Mouse (Mus musculus) hindbrain, embryonic 12.5 days (tissue): ENCODE results near the gene H2-Eb2. TPM values are rescaled to one million over a fixed set of nuclear protein-coding genes. Genes with fewer than 3 reads are reported as not detected.
"Not testable (repeated sequence)": the region's sequence is repeated elsewhere in the genome, so short reads cannot be mapped to it uniquely, and the experiment has no call there.

Experiments
- ATAC-seq: fragments of 200-750 bp; cut with Nextera tagmentation; 2 replicates; pipeline ENCODE4 v1.8.0; 2017; ENCODE audit warnings: moderate TSS enrichment; ENCODE audit not compliant: low FRiP score
- H3K27ac ChIP-seq: fragments of 300-500 bp; sonication (generic); 2 replicates; pipeline ENCODE4 v1.5.1; 2016; ENCODE audit warnings: mild to moderate bottlenecking
- H3K27me3 ChIP-seq: fragments of 300-500 bp; sonication (generic); 2 replicates; pipeline ENCODE4 v1.6.1; 2016; ENCODE audit warnings: mild to moderate bottlenecking
- H3K36me3 ChIP-seq: fragments of 300-500 bp; sonication (generic); 2 replicates; pipeline ENCODE4 v1.6.1; 2016; ENCODE audit warnings: mild to moderate bottlenecking
- H3K4me1 ChIP-seq: fragments of 300-500 bp; sonication (generic); 2 replicates; pipeline ENCODE4 v1.6.1; 2016
- H3K4me2 ChIP-seq: fragments of 300-500 bp; sonication (generic); replicated peaks from 2 replicates; pipeline ENCODE4 v1.6.1; 2016; ENCODE audit warnings: mild to moderate bottlenecking
- H3K4me3 ChIP-seq: fragments of 300-500 bp; sonication (generic); 2 replicates; pipeline ENCODE4 v1.5.1; 2016; ENCODE audit warnings: mild to moderate bottlenecking
- H3K9ac ChIP-seq: fragments of 300-500 bp; sonication (generic); 2 replicates; pipeline ENCODE4 v1.6.1; 2016; ENCODE audit warnings: mild to moderate bottlenecking, moderate library complexity
- H3K9me3 ChIP-seq: fragments of 300-500 bp; sonication (generic); replicated peaks from 2 replicates; pipeline ENCODE4 v1.6.1; 2016; ENCODE audit warnings: mild to moderate bottlenecking
- WGBS: fragments of 180-500 bp; shearing (Covaris S2); methylation state at CpG from one replicate; pipeline ENCODE4 v1.1.7; 2016; 5-methylcytosine and 5-hydroxymethylcytosine counted together
- polyA plus RNA-seq: library from polyadenylated mRNA; unstranded; fragments of >200 nt; fragmentation: Nextera tagmentation; extraction: Ambion mirVana; gene quantifications from 2 replicates; pipeline ENCODE4 v1.2.1, GENCODE M21; 2016

H2-Eb2 gene
- polyA plus RNA-seq, 1 experiment from 2014 or later: 0.06 TPM

DNA sequence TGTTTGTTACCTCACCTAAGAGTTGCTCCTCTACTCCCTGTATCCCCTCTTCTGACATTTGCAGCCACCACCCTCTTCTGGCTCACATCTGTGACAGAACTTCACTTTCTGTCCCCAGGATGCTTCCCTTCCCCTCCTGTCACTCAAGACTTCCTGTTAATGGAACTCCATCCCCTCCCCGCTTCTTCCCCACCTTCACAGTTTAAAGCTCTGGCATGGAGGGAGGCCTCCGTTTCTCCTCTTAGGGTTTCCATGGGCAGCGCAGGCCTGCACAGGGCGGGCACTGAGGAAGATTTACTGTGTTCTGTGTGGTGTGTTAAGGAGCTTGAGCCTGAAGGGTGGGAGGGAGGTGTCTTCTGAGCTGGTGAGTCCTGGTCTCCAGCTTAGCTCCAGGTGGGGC is 17.3 kb upstream of the H2-Eb2 start:
- H3K4me1 ChIP-seq: peaks cover 3% of the 10 kb centered on the region; the same call in 1 of the 2 replicates
- H3K27me3 ChIP-seq: no peaks in the 10 kb centered on the region; the same call in 1 of the 2 replicates
- H3K27ac ChIP-seq: no peak overlapping the region
- ATAC-seq: no peak
- 79% methylated on average over 4 of the region's 4 CpGs for WGBS
- no peak overlapping the region for H3K9ac ChIP-seq
- H3K36me3 ChIP-seq: no peaks in the 10 kb centered on the region
- H3K4me2 ChIP-seq: no peak overlapping the region
- H3K4me3 ChIP-seq: no peak overlapping the region
- H3K9me3 ChIP-seq: no peaks in the 10 kb centered on the region

DNA sequence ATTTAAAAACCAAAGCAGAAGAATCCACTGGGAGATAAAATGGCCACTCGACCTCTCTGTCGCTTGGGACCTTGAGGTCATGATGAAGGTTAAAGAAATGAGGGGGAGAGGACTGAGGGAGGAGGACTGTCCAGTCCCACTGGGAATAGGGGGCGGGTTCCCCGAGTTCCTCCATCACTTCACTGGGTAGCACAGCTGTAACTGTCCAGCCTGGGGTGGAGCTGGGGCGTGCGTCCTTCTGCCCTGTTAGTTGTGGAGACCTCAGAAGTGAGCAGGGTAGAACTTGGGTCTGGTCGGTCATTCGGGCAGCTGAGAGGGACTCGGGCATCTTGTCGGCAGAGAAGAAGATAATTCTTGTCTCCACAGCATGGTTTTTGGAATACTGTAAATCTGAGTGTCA is 16.2 kb upstream of the H2-Eb2 start:
- peak; percentile 51; the same call in 1 of the 2 replicates for ATAC-seq
- Histone ChIP-seq H3K4me2 (peak overlapping the region; percentile 70), H3K27me3 (no peaks in the 10 kb centered on the region; the same call in 1 of the 2 replicates), H3K4me1 (peaks cover 3% of the 10 kb centered on the region; the same call in 1 of the 2 replicates), H3K36me3 (no peaks in the 10 kb centered on the region), H3K9me3 (no peaks in the 10 kb centered on the region), H3K27ac (0 out of 2 replicates have a peak overlapping the region, but pooled peaks have one; percentile 52), H3K4me3 (peak overlapping the region; percentile 61), H3K9ac (peak overlapping the region; percentile 74)
- 36% methylated on average over 10 of the region's 10 CpGs for WGBS

- ATAC-seq: peak; percentile 87
- H3K27ac ChIP-seq: 0 out of 2 replicates have a peak overlapping the region, but pooled peaks have one; percentile 52
- no peaks in the 10 kb centered on the region; the same call in 1 of the 2 replicates for H3K27me3 ChIP-seq
- H3K4me3 ChIP-seq: peak overlapping the region; percentile 61
- 26% methylated on average over 38 of the region's 38 CpGs for WGBS
- H3K9ac ChIP-seq: peak overlapping the region; percentile 74
- H3K4me1 ChIP-seq: peaks cover 3% of the 10 kb centered on the region; the same call in 1 of the 2 replicates
- H3K9me3 ChIP-seq: no peaks in the 10 kb centered on the region
- peak overlapping the region; percentile 70 for H3K4me2 ChIP-seq
- H3K36me3 ChIP-seq: no peaks in the 10 kb centered on the region
These were observed 15.6 kb upstream of the H2-Eb2 start for GRCm38 (mm10) chr17:34309683-34310385.

DNA sequence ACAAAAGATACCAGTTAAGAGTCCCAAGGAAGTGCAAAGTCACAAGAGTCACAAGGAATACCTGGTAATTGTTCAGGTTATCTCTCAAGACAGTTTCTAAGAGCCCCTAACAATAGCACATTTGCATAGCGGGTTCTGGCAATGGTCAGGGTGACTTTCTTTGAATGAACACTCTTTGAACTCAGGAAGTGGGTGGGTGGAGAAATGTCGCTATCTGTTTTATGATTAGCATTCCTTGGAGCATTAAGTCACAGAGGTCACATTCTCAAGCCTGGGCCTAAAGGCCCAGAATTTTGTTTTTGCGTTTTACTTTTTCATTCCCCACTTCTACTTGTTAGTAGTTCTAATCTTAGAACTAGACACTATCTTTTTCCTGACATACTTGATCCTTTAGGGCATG is 14.9 kb upstream of the H2-Eb2 start:
- not testable (repeated sequence) for H3K4me3 ChIP-seq, H3K27ac ChIP-seq, H3K9ac ChIP-seq, H3K4me1 ChIP-seq, H3K4me2 ChIP-seq, H3K36me3 ChIP-seq, H3K27me3 ChIP-seq, ATAC-seq, H3K9me3 ChIP-seq
- 84% methylated on average over 3 of the region's 3 CpGs for WGBS

- WGBS: 80% methylated on average over 1 of the region's 1 CpGs
- Histone ChIP-seq H3K4me2 (no peak overlapping the region), H3K27me3 (no peaks in the 10 kb centered on the region; the same call in 1 of the 2 replicates), H3K9ac (no peak overlapping the region), H3K36me3 (no peaks in the 10 kb centered on the region), H3K4me1 (peaks cover 3% of the 10 kb centered on the region; the same call in 1 of the 2 replicates), H3K27ac (no peak overlapping the region), H3K4me3 (no peak overlapping the region), H3K9me3 (no peaks in the 10 kb centered on the region)
- no peak for ATAC-seq
These were observed 13.3 kb upstream of the H2-Eb2 start for GRCm38 (mm10) chr17:34312185-34312584.

GRCm38 (mm10) chr17:34313393-34313792 is 12.1 kb upstream of the H2-Eb2 start:
- Histone ChIP-seq H3K4me2 (no peak overlapping the region), H3K4me1 (peaks cover 3% of the 10 kb centered on the region; the same call in 1 of the 2 replicates), H3K27ac (no peak overlapping the region), H3K9me3 (no peaks in the 10 kb centered on the region), H3K36me3 (no peaks in the 10 kb centered on the region), H3K9ac (no peak overlapping the region), H3K4me3 (no peak overlapping the region), H3K27me3 (no peaks in the 10 kb centered on the region)
- ATAC-seq: no peak
- 45% methylated on average over 3 of the region's 3 CpGs for WGBS

GRCm38 (mm10) chr17:34314286-34314685 is 11.2 kb upstream of the H2-Eb2 start:
- Histone ChIP-seq H3K9ac (no peak overlapping the region), H3K27me3 (no peaks in the 10 kb centered on the region), H3K4me3 (no peak overlapping the region), H3K36me3 (no peaks in the 10 kb centered on the region), H3K4me2 (no peak overlapping the region), H3K9me3 (no peaks in the 10 kb centered on the region), H3K4me1 (peaks cover under 1% of the 10 kb centered on the region; the same call in 1 of the 2 replicates), H3K27ac (no peak overlapping the region)
- ATAC-seq: no peak
- 64% methylated on average over 9 of the region's 9 CpGs for WGBS

- H3K27ac ChIP-seq: no peak overlapping the region
- H3K4me1 ChIP-seq: no peaks in the 10 kb centered on the region
- no peaks in the 10 kb centered on the region for H3K36me3 ChIP-seq
- ATAC-seq: no peak
- no peaks in the 10 kb centered on the region for H3K9me3 ChIP-seq
- H3K4me3 ChIP-seq: no peak overlapping the region
- H3K27me3 ChIP-seq: no peaks in the 10 kb centered on the region
- no peak overlapping the region for H3K4me2 ChIP-seq
- WGBS: 79% methylated on average over 1 of the region's 1 CpGs
- no peak overlapping the region for H3K9ac ChIP-seq
These were observed 10.0 kb upstream of the H2-Eb2 start for GRCm38 (mm10) chr17:34315512-34315911.

GRCm38 (mm10) chr17:34316697-34317096 is 8.8 kb upstream of the H2-Eb2 start:
- ATAC-seq: no peak
- H3K4me3 ChIP-seq: no peak overlapping the region
- H3K27me3 ChIP-seq: no peaks in the 10 kb centered on the region
- H3K36me3 ChIP-seq: no peaks in the 10 kb centered on the region
- no peak overlapping the region for H3K27ac ChIP-seq
- no peak overlapping the region for H3K4me2 ChIP-seq
- WGBS: 77% methylated on average over 2 of the region's 2 CpGs
- no peaks in the 10 kb centered on the region for H3K4me1 ChIP-seq
- no peak overlapping the region for H3K9ac ChIP-seq
- no peaks in the 10 kb centered on the region for H3K9me3 ChIP-seq

DNA sequence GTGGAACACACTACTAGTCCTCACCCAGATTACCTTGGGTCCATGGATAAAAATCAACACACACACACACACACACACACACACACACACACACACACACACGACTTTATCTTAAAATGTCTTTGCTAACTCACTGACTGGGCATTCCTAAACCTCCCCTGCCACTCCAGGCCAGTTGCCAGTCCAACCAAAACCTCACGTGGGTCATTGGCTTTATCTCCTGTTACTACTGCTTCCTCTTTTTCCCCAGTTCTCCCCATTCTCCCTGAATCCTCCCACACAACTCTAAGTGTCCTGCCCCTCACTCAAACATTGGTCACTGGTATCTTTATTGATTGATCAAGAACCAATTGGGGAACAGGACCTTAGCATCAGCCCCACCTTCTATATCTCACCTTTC is 8.2 kb upstream of the H2-Eb2 start:
- 45% methylated on average over 2 of the region's 2 CpGs for WGBS
- no peak for ATAC-seq

DNA sequence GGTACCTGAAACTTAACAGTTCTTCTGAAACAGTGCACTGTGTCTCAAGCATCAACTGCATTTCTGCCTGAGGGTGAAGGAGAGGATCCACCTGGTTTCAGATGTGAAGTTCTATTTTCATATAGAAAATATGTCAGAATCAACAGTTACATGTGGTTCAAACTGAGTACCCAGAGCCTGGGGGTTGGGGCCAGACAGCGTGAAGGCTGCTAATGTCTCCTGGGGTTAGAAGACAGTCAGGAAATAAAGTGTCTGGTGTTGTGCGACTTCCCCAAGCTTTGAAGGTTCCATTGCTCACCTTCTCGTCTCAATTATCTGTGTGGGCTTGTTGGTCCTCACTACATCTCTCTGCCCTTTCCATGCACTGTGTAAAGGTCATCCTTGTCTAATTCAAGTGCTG is 908 bp downstream of the H2-Eb2 start:
- Histone ChIP-seq H3K36me3 (no peaks in the 10 kb centered on the region), H3K9ac (no peak overlapping the region), H3K27ac (no peak overlapping the region), H3K4me1 (no peaks in the 10 kb centered on the region), H3K9me3 (no peaks in the 10 kb centered on the region), H3K27me3 (no peaks in the 10 kb centered on the region), H3K4me2 (no peak overlapping the region), H3K4me3 (no peak overlapping the region)
- no peak for ATAC-seq
- WGBS: 68% methylated on average over 3 of the region's 3 CpGs

More for the DNA sequence above, 8.2 kb upstream of the H2-Eb2 start:
- H3K9ac ChIP-seq: no peak overlapping the region
- no peaks in the 10 kb centered on the region for H3K36me3 ChIP-seq
- no peaks in the 10 kb centered on the region for H3K4me1 ChIP-seq
- no peak overlapping the region for H3K27ac ChIP-seq
- H3K4me3 ChIP-seq: no peak overlapping the region
- H3K27me3 ChIP-seq: no peaks in the 10 kb centered on the region
- no peaks in the 10 kb centered on the region for H3K9me3 ChIP-seq
- no peak overlapping the region for H3K4me2 ChIP-seq

GRCm38 (mm10) chr17:34329807-34330206 is 4.3 kb downstream of the H2-Eb2 start:
- Histone ChIP-seq H3K4me3 (no peak overlapping the region), H3K36me3 (no peaks in the 10 kb centered on the region), H3K4me2 (no peak overlapping the region), H3K27me3 (no peaks in the 10 kb centered on the region), H3K9me3 (no peaks in the 10 kb centered on the region), H3K27ac (no peak overlapping the region), H3K9ac (no peak overlapping the region), H3K4me1 (no peaks in the 10 kb centered on the region)
- WGBS: 63% methylated on average over 2 of the region's 2 CpGs
- no peak for ATAC-seq

DNA sequence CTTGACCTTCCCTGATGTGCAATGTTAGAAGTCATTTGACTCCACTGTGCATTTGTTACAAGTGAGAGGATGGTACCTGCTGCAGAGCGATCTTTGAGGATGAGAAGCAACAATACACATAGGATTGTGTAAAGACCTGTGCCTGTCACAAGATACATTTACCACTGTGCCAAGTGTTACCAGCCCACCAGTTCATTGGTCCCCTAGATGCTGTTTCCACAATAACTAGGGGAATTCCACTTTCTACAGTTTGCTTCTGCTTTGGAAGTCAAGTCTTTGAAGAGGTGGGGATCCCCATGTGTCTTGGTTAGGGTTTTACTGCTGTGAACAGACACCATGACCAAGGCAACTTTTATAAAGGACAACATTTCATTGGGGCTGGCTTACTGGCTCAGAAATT is 5.7 kb downstream of the H2-Eb2 start:
- H3K4me1 ChIP-seq: no peaks in the 10 kb centered on the region
- H3K27ac ChIP-seq: no peak overlapping the region
- H3K9me3 ChIP-seq: no peaks in the 10 kb centered on the region
- no peaks in the 10 kb centered on the region for H3K27me3 ChIP-seq
- H3K4me3 ChIP-seq: no peak overlapping the region
- WGBS: 89% methylated on average over 1 of the region's 1 CpGs
- H3K9ac ChIP-seq: no peak overlapping the region
- no peak overlapping the region for H3K4me2 ChIP-seq
- ATAC-seq: no peak
- H3K36me3 ChIP-seq: no peaks in the 10 kb centered on the region
